Mouse (Mus musculus) lung, embryonic 14.5 days (tissue): ENCODE measurements around the gene Mindy1. TPM values are rescaled to one million over a fixed set of nuclear protein-coding genes. Genes with fewer than 3 reads are reported as not detected.

Experiments used
- ATAC-seq: fragments of 200-750 bp; cut with Nextera tagmentation; 2 replicates; pipeline ENCODE4 v1.8.0; 2017; ENCODE audit warnings: mild to moderate bottlenecking, moderate TSS enrichment, moderate library complexity; ENCODE audit not compliant: insufficient read depth
- DNase-seq: peaks from one replicate; pipeline ENCODE4 v3.0.0-alpha.2; 2015
- H3K27ac ChIP-seq: fragments of 300-500 bp; sonication (generic); 2 replicates; pipeline ENCODE4 v1.5.1; 2014; ENCODE audit warnings: low read depth, mild to moderate bottlenecking, moderate library complexity
- H3K27me3 ChIP-seq: fragments of 300-500 bp; sonication (generic); 2 replicates; pipeline ENCODE4 v1.6.1; 2014; ENCODE audit warnings: low read length, control low read depth; ENCODE audit not compliant: insufficient read depth
- H3K36me3 ChIP-seq: fragments of 300-500 bp; sonication (generic); 2 replicates; pipeline ENCODE4 v1.6.1; 2014; ENCODE audit warnings: control low read depth; ENCODE audit not compliant: insufficient read depth
- H3K4me1 ChIP-seq: fragments of 300-500 bp; sonication (generic); 2 replicates; pipeline ENCODE4 v1.6.1; 2014; ENCODE audit warnings: antibody characterized with exemption, control low read depth; ENCODE audit not compliant: insufficient read depth
- H3K4me2 ChIP-seq: fragments of 300-500 bp; sonication (generic); 2 replicates; pipeline ENCODE4 v1.6.1; 2014; ENCODE audit warnings: mild to moderate bottlenecking
- H3K4me3 ChIP-seq: fragments of 300-500 bp; sonication (generic); 2 replicates; pipeline ENCODE4 v1.5.1; 2014; ENCODE audit warnings: low read depth, low read length
- H3K9ac ChIP-seq: fragments of 300-500 bp; sonication (generic); 2 replicates; pipeline ENCODE4 v1.6.1; 2014
- H3K9me3 ChIP-seq: fragments of 300-500 bp; sonication (generic); 2 replicates; pipeline ENCODE4 v1.6.1; 2016; ENCODE audit warnings: low read depth, low read length, control low read depth
- CTCF ChIP-seq: IDR thresholded peaks from 2 replicates; pipeline ENCODE4 v1.5.1; 2016; ENCODE audit warnings: antibody characterized with exemption, low read depth
- WGBS: fragments of 180-500 bp; shearing (Covaris S2); extraction: QIAGEN DNeasy Blood & Tissue Kit; methylation state at CpG from one replicate; pipeline ENCODE4 v1.1.7; 2014; 5-methylcytosine and 5-hydroxymethylcytosine counted together
- polyA plus RNA-seq: library from polyadenylated mRNA; unstranded; fragments of >200 nt; fragmentation: Nextera tagmentation; extraction: Ambion mirVana; gene quantifications from 2 replicates; pipeline ENCODE4 v1.2.1, GENCODE M21; 2014

Gene Mindy1
- 36.5 and 40.0 TPM in 2 replicates for polyA plus RNA-seq

GRCm38 (mm10) chr3:95281216-95282126 is at the start of gene Mindy1, which contains the start of gene Prune1:
TSS of gene Mindy1 (plus strand) at chr3:95281345.
TSS of gene Prune1 (minus strand) at chr3:95282076.
- peak within 1 kb of the TSS; percentile 75 for H3K4me2 ChIP-seq
- peak; percentile 57 for TF ChIP-seq CTCF
- H3K27me3 ChIP-seq = no peaks in the 10 kb centered on the region
- H3K36me3 ChIP-seq = 0 out of 2 replicates have a peak, but pooled peaks cover 6% of the 10 kb centered on the region
- H3K9ac ChIP-seq = peak within 1 kb of the TSS; percentile 83
- no peaks in the 10 kb centered on the region for H3K9me3 ChIP-seq
- WGBS = under 1% methylated on average over 51 of the region's 53 CpGs
- H3K4me3 ChIP-seq = peak within 1 kb of the TSS; percentile 59
- DNase-seq (peak; percentile 99), ATAC-seq (peak; percentile 89)
- peak within 1 kb of the TSS; percentile 98 for H3K27ac ChIP-seq
- H3K4me1 ChIP-seq = peaks cover 5% of the 10 kb centered on the region; the same call in 1 of the 2 replicates

GRCm38 (mm10) chr3:95232771-95233170 is 48.4 kb upstream of the Mindy1 start:
- no peak overlapping the region for H3K4me2 ChIP-seq
- H3K9ac ChIP-seq = no peak overlapping the region
- DNase-seq (no peak), ATAC-seq (no peak)
- no peaks in the 10 kb centered on the region for H3K27me3 ChIP-seq
- H3K4me3 ChIP-seq = no peak overlapping the region
- 74% methylated on average over 7 of the region's 7 CpGs for WGBS
- peaks cover 10% of the 10 kb centered on the region; the same call in 1 of the 2 replicates for H3K4me1 ChIP-seq
- no peaks in the 10 kb centered on the region for H3K9me3 ChIP-seq
- no peak for TF ChIP-seq CTCF
- H3K27ac ChIP-seq = no peak overlapping the region
- H3K36me3 ChIP-seq = peaks cover 66% of the 10 kb centered on the region

- no peak for DNase-seq
- H3K36me3 ChIP-seq = peaks cover 72% of the 10 kb centered on the region
- ATAC-seq = no peak
Measured at GRCm38 (mm10) chr3:95233303-95233980, 47.7 kb upstream of the Mindy1 start.

GRCm38 (mm10) chr3:95235386-95236301 is 45.5 kb upstream of the Mindy1 start:
- no peak for ATAC-seq
- 76% methylated on average over 23 of the region's 23 CpGs for WGBS
- peaks cover 4% of the 10 kb centered on the region; the same call in 1 of the 2 replicates for H3K4me1 ChIP-seq
- H3K27ac ChIP-seq = no peak overlapping the region
- peaks cover 73% of the 10 kb centered on the region for H3K36me3 ChIP-seq
- DNase-seq = no peak
- H3K9me3 ChIP-seq = no peaks in the 10 kb centered on the region
- no peak overlapping the region for H3K4me3 ChIP-seq
- H3K9ac ChIP-seq = no peak overlapping the region
- H3K4me2 ChIP-seq = no peak overlapping the region
- no peak for TF ChIP-seq CTCF
- no peaks in the 10 kb centered on the region for H3K27me3 ChIP-seq

More at GRCm38 (mm10) chr3:95233303-95233980, 47.7 kb upstream of the Mindy1 start:
- Histone ChIP-seq H3K4me3 (no peak overlapping the region), H3K9ac (no peak overlapping the region), H3K4me1 (peaks cover 10% of the 10 kb centered on the region; the same call in 1 of the 2 replicates), H3K27ac (no peak overlapping the region), H3K9me3 (no peaks in the 10 kb centered on the region), H3K27me3 (no peaks in the 10 kb centered on the region), H3K4me2 (no peak overlapping the region)
- TF ChIP-seq CTCF = no peak
- 85% methylated on average over 16 of the region's 16 CpGs for WGBS

DNA sequence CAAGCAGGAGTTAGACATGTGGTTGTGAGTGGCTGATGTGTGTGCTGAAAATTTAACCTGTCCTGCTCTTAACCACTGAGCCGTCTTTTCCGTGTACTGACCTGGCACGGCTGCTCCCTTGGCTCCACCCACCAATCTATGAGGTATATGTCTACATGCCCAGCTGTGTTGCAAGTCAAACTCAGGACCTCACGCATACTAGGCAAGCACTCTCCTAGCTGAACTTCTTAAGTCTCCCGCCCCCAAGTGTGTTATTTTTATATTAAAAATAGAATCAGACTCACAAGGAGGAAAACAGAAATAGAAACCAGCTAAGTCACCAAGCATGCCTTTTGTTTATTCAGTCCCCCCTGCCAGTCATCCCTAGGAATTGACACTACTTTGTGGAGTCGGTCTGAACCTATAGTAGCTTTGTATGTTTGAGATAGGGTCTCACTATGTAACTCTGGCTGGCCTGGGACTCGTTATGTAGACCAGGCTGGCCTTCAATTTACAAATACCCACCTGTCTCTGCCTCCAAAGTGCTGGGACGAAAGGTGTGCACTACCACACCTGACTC is 43.5 kb upstream of the Mindy1 start:
- WGBS = 83% methylated on average over 8 of the region's 8 CpGs
- peaks cover 58% of the 10 kb centered on the region for H3K36me3 ChIP-seq

DNA sequence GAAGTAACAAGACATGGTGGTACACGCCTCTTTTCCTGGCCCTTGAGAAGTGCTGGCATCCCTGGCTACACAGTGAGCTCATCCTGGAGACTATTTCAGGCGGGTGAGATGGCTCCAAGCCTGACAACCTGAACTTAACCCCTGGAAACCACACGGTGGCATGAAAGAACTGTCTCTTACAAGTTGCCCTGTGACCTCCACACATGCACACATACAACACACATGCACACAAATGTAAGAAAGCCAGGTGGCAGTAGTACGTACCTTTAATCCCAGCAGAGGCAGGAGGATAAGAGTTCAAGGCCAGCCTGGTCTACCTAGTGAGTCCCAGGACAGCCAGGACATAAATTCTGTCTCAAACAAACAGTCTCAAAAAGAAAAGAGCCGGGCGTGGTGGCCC is 42.1 kb upstream of the Mindy1 start:
- Histone ChIP-seq H3K27ac (no peak overlapping the region), H3K36me3 (peaks cover 44% of the 10 kb centered on the region), H3K27me3 (no peaks in the 10 kb centered on the region), H3K4me2 (no peak overlapping the region), H3K4me1 (no peaks in the 10 kb centered on the region), H3K4me3 (no peak overlapping the region), H3K9ac (no peak overlapping the region), H3K9me3 (no peaks in the 10 kb centered on the region)
- DNase-seq = no peak
- no peak for ATAC-seq
- WGBS = 81% methylated on average over 6 of the region's 6 CpGs
- TF ChIP-seq CTCF = 0 out of 2 replicates have a peak, but pooled peaks have one; percentile 6

More for the DNA sequence above, 43.5 kb upstream of the Mindy1 start:
- no peaks in the 10 kb centered on the region for H3K27me3 ChIP-seq
- no peak overlapping the region for H3K9ac ChIP-seq
- H3K27ac ChIP-seq = no peak overlapping the region; the same call in 1 of the 2 replicates
- no peak overlapping the region for H3K4me2 ChIP-seq
- no peaks in the 10 kb centered on the region for H3K9me3 ChIP-seq
- DNase-seq (no peak), ATAC-seq (no peak)
- no peak overlapping the region for H3K4me3 ChIP-seq
- TF ChIP-seq CTCF = no peak
- no peaks in the 10 kb centered on the region for H3K4me1 ChIP-seq
